Mouse (Mus musculus): ENCODE measurements at regions not wholly inside any gene's neighbourhood (a gene's known extent, or its start where the extent isn't known, plus 50 kb on each side); places are given as distances from the start of the nearest gene placed in this dataset.

DNA sequence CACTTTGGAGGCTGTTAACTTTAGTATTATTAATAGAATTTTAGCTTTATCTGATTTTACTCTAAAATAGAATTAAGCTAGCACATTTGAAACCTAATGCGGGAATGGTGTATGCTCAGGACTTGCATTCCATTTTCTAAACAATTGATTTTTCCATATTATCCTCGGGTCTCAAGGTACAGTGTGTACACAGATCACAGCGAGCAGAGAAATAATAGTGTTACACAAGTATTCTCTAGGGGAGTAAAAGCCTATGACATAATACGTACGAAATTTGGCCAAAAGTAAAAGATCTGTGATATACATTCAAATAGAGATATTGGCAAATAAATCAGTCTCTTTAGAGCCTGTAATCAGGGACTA, 78.8 kb upstream of the Chl1 start:
- Histone ChIP-seq H3K9me3 (no peaks in the 10 kb centered on the region), H3K27ac (no peak overlapping the region), H3K36me3 (no peaks in the 10 kb centered on the region), H3K9ac (no peak overlapping the region), H3K4me2 (no peak overlapping the region), H3K4me3 (replicated peaks) (no peak overlapping the region), H3K4me1 (no peaks in the 10 kb centered on the region), H3K27me3 (replicated peaks) (no peaks in the 10 kb centered on the region)
- WGBS = 58% methylated on average over 5 of the region's 5 CpGs
- ATAC-seq (ENCODE audit: insufficient read depth, low FRiP score, low read depth) = no peak

Measured in stomach, embryonic 15.5 days (tissue).